Mouse (Mus musculus) adrenal gland, postnatal 14 days (tissue): Measurements from ENCODE around the gene Cfap45. TPM values are rescaled to one million over a fixed set of nuclear protein-coding genes. Genes with fewer than 3 reads are reported as not detected.

Experiments used
- DNase-seq: peaks from one replicate; pipeline ENCODE4 v3.0.0; 2021; ENCODE audit warnings: mixed read lengths
- total RNA-seq: library from RNA; stranded (reverse); gene quantifications from 2 replicates; pipeline ENCODE4 v1.2.3, GENCODE M21; 2021

The Cfap45 gene
- total RNA-seq, 1 experiment from 2014 or later: 0.22 TPM

- DNase-seq: no peak
These were observed 24.6 kb upstream of the Cfap45 start for GRCm38 (mm10) chr1:172496030-172496429.

DNA sequence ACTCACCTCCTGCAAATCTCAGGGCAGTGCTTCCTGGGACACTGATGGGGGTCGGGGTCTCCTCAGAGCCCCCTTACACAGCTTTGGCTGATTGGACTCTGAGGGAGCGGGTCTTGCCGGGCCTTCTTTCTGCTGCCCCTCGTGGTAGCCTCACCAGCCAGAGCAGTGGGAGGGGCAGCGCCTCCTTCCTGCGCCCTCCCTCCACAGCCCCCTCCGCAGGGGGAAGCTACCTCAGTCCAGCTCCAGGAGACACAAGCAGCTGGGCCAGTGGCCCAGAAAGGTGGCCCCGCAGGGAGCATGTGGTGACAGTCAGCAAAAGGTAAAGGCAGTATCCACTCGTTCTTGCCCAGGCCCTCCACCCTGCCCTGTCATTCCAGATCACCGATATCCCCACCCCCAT is 23.2 kb upstream of the Cfap45 start:
- DNase-seq: no peak

GRCm38 (mm10) chr1:172499765-172500441 is 20.7 kb upstream of the Cfap45 start, which contains the start of gene Tagln2:
Tagln2 (plus strand) TSS chr1:172500047.
- peak; percentile 90 for DNase-seq

DNA sequence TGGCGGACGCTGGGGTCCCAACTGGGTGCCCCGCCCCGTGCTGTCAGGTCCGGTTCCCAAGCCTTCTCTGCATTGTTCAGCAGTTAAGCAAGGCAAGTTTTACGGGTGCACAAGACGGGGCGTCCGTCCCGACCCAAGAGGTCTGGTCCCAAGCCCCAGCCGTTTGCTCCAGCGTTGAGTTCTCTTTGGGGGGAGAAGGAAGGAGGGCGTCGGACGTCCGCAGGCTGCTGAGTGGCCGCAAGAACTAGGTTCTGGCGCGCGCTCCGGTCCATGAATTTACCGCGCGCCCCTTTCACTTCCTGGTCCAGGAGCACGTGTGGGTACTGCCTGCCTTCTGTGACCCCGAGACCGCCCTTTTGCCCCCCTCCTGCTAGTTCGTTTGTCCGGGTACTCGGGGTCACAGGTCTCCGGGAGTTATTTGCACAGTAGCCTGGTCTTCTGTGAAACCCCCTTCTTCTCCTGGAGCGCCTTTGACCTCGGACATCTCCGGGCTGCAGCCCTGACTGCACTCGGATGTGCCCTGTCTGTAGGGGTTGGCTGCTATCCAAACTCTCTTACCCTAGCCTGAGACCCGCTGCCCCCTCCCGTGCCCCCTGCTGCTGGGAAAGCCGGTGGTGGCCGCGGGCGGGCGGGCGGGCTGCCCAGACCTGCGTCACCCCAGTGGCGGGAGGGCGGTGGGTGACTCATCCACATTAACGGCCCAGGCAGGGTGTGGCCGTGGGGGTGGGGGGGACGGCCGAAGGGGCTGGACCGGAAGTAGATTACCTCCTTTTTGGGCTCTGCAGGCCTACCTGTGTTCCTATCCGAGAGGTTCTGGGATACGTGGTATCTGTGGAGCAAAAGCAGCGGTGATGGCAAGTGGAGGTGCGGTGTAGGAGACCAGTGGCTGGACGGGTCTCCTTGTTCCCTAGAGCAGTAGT is 19.9 kb upstream of the Cfap45 start:
- peak; percentile 88 for DNase-seq

GRCm38 (mm10) chr1:172501371-172502144 is 19.0 kb upstream of the Cfap45 start:
- peak; percentile 73 for DNase-seq

DNA sequence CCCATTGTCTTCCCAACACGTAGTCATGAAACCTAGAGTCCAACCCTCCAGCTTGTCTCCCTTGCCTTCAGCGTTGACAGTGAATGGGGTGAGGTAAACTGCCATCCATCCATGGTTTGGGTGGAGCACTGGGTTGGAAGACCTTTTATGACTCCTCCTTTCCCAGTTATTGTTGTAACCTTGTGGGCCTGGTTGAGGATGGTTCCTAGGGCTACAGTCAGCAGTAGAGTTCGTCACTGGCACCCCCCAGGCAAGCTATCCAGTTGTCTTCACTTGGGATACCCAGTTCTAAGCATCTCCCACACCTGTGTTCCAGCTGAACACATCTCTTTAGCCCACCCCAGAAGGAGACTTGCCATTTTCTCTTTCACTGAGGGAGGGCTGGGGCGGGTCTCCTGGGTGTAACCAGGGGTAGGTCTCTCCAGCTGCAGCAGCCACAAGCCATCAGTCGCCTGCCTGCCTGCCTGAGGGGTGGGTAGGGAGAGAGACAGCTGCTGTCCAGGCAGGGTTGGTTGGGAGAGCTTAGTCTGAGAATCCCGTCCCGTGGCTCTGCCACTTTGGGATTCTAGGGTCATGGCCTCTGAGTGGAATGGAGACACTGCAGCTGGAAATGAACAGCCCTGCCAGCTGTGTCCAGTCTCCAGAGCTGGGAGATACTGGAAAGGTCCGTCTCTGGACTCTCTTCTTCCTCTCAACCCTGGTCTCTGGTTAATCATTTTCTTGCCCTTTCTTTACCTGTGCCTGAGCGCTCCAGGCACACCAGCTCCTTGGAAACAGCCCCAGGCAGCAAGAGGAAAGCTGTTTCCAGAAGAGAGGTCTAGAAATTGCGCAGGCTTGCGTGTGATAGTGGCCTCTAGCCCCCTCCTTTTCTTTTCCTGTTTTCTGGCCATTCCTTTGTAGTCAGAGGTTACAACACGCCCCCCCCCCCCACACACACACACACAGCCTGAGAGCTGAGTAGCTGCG is 18.2 kb upstream of the Cfap45 start:
- DNase-seq: no peak

GRCm38 (mm10) chr1:172503111-172503997 is 17.2 kb upstream of the Cfap45 start:
- peak; percentile 61 for DNase-seq

DNA sequence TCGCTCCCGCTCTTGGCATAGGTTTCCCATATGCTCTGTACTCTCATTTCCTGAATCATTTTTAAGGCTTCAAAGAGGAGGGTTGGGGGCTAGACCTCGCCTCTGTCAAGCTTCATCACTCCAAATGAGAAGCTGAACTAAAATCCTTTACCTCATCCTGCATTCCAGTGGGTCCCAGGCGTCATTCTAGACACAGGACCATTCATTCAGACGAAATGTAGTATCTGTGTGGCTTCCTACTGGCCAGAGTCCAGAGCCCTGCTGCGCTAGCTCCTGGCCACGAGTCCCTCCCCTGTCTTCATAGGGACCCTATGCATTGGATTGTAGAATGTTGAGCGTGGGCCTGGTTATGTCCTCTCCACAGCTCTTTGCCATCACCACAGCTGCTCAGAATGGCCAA is 15.8 kb upstream of the Cfap45 start:
- no peak for DNase-seq

DNA sequence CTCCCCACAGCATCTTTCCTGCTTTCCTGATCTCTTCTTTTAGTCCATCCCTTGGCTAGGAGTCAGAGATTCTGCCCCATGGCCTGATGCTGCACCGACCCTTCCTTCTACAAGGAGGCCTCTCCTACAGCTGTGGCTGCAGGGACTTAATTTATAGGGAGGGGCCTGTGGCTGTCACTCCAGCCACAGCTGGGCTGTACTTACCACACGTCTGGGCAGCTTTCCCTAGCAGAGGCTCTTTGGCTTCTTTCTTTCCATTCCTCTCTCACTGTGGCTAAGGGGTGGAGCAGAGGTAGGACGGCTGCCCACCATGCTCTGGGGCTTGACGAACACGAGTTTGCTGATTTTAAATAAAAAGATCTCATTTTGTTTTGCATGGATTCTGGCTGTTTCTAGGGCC is 13.6 kb upstream of the Cfap45 start:
- DNase-seq: no peak

DNA sequence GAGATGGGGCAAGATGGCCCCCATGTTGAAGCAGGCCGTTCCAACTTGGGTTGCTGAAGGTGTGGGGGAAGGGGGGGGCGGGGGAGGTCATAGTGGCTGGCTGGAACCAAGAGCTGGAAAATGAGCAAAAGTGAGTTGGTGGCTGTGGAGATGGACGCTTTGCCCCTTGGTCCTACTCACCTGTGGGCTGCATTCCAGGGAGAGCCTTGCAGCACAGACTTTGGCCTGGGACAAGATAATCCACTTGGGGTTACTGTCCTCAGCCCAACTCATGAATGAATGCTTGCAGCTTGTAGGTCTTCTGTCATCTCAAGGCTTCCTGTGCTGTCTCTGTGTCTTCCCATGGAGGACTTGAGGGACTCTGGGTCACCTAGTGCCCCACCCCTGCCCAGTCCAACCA is 12.9 kb upstream of the Cfap45 start:
- DNase-seq: no peak

DNA sequence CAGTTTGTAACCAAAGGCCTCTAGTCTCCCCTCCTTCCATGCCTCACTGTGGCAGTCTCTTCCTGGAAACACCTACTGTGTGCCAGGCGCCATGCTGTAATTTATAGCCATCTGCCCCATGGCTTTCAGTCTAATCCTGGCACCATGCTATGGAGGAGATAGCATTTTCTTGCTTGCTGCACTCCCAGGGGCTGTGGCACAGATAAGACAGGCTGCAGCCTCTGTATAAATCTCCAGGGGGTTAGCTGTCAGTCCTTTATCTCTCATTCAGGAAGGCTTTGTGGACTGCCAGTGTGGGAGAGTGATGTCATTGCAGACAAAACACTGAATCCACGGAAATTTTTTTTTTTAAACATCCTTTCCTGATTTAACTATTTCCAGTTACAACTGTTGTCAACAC is 12.4 kb upstream of the Cfap45 start:
- no peak for DNase-seq

DNA sequence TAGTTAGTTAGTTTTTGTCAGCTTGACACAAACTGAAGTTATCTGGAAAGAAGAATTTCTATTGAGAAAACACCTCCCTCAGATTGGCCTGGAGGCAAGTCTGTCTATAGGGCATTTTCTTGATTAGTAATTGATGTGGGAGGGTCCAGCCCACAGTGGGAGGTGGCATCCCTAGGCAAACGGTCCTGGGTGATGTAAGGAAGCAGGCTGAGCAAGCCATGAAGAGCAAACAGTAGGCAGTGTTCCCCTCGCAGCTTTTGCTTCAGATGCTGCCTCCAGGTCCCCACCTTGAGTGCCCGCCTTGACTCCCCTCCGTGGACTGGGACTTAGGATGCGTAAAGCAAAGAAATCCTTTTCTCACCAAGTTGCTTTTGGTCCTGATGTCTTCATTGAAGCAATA is 11.4 kb upstream of the Cfap45 start:
- DNase-seq: no peak

GRCm38 (mm10) chr1:172509983-172510382 is 10.6 kb upstream of the Cfap45 start:
- no peak for DNase-seq

DNA sequence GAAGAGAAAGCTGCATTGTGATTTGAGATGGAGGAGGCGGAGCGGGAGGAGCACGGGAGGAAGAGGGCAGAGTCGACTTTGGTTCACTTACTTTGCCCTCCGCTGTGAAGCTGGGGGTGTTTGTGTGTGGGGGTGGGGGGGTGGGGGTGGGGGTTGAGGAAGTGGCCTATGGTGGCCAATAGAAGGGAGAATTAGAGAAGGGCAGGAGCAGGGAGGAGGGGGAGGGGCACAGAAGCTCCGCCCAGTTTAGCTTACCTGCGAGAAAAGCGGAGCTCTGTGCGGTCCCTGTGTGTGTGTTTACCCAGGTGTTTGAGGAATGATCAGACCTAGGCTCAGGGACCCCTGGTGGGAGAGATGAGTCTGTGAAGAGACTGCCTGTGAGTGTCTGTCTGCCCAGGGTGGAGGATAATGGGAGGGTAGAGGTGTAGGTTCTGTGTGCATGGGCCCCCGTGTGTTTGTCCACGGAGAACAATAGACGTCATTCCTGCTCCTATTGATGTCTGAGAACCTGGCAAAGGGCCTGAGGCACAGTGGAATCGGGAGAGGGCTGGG is 10.1 kb upstream of the Cfap45 start:
- DNase-seq: no peak

GRCm38 (mm10) chr1:172512962-172513361 is 7.6 kb upstream of the Cfap45 start:
- DNase-seq: peak; percentile 82

DNA sequence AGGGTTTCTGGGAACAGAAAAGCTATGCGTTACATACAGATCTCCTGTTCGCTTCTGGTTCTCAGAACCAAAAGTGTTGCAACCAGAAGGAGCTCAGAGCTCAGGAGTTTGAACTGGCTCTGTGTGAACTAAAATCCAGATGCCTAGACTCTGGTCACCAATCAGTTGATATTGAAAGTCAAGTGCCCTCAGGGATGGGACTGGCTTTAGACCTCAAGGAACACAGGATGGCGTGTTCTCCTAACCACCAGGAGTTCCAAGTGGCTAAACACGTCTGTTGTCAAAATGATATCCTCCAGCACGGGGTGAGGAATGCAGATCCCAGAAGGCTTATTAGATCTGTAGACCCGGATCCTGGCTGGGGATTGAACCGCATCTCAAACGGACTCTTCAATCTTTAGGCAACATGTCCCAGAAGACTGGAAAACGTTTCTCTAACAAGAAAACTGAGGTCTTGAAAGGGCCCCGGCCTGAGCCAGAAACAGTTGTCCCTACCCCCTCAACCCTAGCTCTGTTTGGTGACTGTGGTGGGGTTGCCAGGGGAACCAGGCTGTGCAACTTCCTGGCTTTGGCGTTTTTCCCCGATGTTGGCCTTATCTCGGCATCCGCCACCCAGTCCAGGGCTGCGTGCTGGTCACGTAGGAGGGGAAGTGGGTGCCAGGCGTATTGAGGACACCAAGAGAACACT is 6.9 kb upstream of the Cfap45 start:
- peak; percentile 69 for DNase-seq

DNA sequence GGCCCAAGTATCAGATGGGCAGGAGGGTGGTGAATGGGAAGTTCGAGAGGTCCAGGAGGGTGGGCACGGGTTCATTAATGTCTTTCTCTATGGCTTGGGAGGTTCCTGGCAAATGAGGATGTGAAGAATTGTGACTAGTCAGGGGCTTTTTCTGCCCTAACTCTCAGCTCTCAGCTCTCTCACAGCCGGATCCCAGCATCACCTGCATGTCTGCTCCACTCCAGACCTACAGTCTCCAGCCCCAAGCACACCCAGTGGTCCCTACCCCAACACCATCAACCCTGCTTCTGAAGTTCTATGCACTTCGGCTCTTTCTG is 6.4 kb upstream of the Cfap45 start:
- DNase-seq: no peak

DNA sequence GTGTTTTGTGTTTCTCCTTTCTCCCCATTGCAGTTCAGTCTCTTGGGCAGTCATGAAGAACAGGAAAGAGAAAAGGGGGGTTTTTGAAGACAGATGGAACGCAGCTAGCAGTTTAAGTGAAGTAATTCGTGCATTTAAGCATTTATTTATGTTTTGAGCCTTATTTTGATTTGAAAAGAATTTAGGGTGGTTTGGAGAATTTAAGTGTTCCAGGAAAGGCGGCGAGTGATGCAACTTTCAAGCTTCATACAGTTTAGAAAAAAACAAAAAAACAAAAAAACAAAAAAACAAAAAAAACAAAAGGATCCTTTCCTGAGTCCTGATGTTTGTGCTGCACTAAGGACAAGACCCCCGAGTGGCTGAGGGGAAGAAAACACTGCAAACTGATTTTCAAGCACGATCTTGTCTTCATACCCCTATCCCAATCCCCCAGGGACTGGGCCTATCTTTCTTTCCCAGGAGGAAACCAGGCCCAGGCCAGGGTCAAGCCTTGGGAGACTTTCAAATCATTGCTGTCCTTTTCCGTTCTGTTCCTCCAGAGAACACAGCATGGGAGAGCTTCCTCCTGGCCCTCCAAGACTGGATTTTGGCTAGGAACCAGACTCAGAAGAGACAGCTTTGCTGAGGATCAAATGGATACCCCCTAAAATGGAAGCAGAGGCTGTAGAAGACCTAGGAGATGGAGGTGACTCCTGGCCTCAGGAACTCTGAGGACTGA is 5.9 kb upstream of the Cfap45 start:
- peak; percentile 21 for DNase-seq

DNA sequence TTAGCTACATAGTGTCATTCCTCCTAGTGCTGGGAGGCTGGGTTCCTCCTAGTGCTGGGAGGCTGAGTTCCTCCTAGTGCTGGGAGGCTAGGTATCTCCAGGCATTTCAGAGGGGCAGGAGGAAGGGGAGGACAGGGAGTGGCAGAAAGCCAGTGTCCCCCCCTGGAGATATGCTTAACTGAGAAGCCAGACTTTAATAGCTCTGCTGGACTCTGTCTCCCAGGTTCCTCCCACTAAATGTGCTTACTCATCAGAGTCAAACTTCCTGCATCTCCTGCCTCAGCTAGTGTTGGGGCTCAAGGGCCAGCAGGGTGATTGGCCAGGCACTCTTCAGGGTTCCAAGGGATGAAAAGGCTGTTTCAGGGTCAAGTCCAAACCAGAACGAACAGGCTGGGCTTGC is 5.2 kb upstream of the Cfap45 start:
- no peak for DNase-seq
